Mouse (Mus musculus) midbrain, embryonic 12.5 days (tissue): ENCODE results near the gene Serp2. TPM values are rescaled to one million over a fixed set of nuclear protein-coding genes. Genes with fewer than 3 reads are reported as not detected.

ENCODE experiments used
- ATAC-seq: fragments of 200-750 bp; cut with Nextera tagmentation; 2 replicates; pipeline ENCODE4 v1.8.0; 2017; ENCODE audit warnings: low read depth, moderate TSS enrichment, moderate library complexity; ENCODE audit not compliant: low FRiP score
- H3K27ac ChIP-seq: fragments of 300-500 bp; sonication (generic); replicated peaks from 2 replicates; pipeline ENCODE4 v1.5.1; 2016; ENCODE audit warnings: mild to moderate bottlenecking
- H3K27me3 ChIP-seq: fragments of 300-500 bp; sonication (generic); 2 replicates; pipeline ENCODE4 v1.6.1; 2016; ENCODE audit warnings: mild to moderate bottlenecking
- H3K36me3 ChIP-seq: fragments of 300-500 bp; sonication (generic); 2 replicates; pipeline ENCODE4 v1.6.1; 2016
- H3K4me1 ChIP-seq: fragments of 300-500 bp; sonication (generic); 2 replicates; pipeline ENCODE4 v1.6.1; 2016
- H3K4me2 ChIP-seq: fragments of 300-500 bp; sonication (generic); replicated peaks from 2 replicates; pipeline ENCODE4 v1.6.1; 2016; ENCODE audit warnings: mild to moderate bottlenecking, moderate library complexity
- H3K4me3 ChIP-seq: fragments of 300-500 bp; sonication (generic); 2 replicates; pipeline ENCODE4 v1.5.1; 2016; ENCODE audit warnings: mild to moderate bottlenecking
- H3K9ac ChIP-seq: fragments of 300-500 bp; sonication (generic); replicated peaks from 2 replicates; pipeline ENCODE4 v1.6.1; 2016; ENCODE audit warnings: mild to moderate bottlenecking, moderate library complexity
- H3K9me3 ChIP-seq: fragments of 300-500 bp; sonication (generic); 2 replicates; pipeline ENCODE4 v1.6.1; 2016; ENCODE audit warnings: mild to moderate bottlenecking
- WGBS: fragments of 180-500 bp; shearing (Covaris S2); methylation state at CpG from one replicate; pipeline ENCODE4 v1.1.7; 2016; 5-methylcytosine and 5-hydroxymethylcytosine counted together
- polyA plus RNA-seq: library from polyadenylated mRNA; unstranded; fragments of >200 nt; fragmentation: Nextera tagmentation; extraction: Ambion mirVana; gene quantifications from 2 replicates; pipeline ENCODE4 v1.2.1, GENCODE M21; 2016

Gene Serp2
- polyA plus RNA-seq, 1 experiment from 2014 or later, result 52.7 TPM

DNA sequence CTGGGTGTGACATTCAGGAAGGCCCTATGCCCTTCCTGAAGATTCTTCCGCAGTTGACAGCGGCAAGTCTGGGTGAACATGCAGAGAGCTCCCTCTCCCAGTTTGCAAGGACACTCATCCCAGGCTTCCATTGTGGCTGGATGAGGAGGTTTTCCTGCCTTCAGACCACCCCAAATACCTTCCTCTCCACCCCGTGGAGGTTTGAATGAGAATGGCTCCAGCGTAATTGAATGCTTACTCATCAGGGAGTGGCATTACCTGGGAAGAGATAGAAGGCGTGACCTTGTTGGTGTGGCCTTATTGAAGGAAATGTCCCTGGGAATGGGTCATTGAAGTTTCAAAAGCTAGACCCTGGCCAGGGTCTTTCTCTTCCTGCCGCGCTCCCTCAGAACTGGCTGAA, 41.1 kb downstream of the Serp2 start:
- no peak for ATAC-seq
- peaks cover 23% of the 10 kb centered on the region for H3K4me1 ChIP-seq

DNA sequence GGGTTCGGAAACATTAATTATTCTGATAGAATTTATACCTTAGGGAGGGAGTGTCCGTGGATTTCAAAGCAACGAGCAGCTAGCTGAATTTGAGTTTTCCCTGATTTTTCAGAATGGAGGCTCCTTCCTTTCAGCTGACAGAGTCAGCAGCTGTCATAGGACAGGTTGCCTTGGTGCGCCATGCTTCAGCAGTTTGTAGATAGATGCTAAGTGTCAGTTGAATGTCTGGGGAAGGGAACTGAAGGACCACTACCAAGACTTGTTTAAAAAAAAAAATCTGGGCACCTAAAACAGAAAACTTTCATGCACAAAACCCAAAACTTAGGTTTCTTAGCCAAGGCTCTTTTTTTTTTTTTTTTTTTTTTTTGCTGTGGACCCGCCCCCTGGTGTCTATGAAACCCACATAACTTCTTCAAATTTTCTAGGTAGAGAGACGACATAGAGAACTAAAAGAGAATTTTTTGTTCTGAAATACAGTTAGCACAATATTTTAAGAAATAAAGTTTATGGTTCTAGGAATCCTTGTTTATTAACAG, 42.6 kb downstream of the Serp2 start:
- H3K27ac ChIP-seq, result no peak overlapping the region
- no peak overlapping the region for H3K4me3 ChIP-seq
- H3K36me3 ChIP-seq, result peaks cover 10% of the 10 kb centered on the region; the same call in 1 of the 2 replicates
- peak overlapping the region; percentile 36 for H3K4me2 ChIP-seq
- 21% methylated on average over 6 of the region's 6 CpGs for WGBS
- H3K27me3 ChIP-seq, result peaks cover 39% of the 10 kb centered on the region
- H3K9ac ChIP-seq, result no peak overlapping the region
- H3K9me3 ChIP-seq, result no peaks in the 10 kb centered on the region
- H3K4me1 ChIP-seq, result peaks cover 23% of the 10 kb centered on the region
- ATAC-seq, result no peak

More for the DNA sequence above, 41.1 kb downstream of the Serp2 start:
- Histone ChIP-seq H3K9me3 (no peaks in the 10 kb centered on the region), H3K4me2 (no peak overlapping the region), H3K4me3 (no peak overlapping the region), H3K36me3 (no peaks in the 10 kb centered on the region), H3K9ac (no peak overlapping the region), H3K27ac (no peak overlapping the region), H3K27me3 (peaks cover 43% of the 10 kb centered on the region)
- WGBS, result 52% methylated on average over 7 of the region's 7 CpGs

DNA sequence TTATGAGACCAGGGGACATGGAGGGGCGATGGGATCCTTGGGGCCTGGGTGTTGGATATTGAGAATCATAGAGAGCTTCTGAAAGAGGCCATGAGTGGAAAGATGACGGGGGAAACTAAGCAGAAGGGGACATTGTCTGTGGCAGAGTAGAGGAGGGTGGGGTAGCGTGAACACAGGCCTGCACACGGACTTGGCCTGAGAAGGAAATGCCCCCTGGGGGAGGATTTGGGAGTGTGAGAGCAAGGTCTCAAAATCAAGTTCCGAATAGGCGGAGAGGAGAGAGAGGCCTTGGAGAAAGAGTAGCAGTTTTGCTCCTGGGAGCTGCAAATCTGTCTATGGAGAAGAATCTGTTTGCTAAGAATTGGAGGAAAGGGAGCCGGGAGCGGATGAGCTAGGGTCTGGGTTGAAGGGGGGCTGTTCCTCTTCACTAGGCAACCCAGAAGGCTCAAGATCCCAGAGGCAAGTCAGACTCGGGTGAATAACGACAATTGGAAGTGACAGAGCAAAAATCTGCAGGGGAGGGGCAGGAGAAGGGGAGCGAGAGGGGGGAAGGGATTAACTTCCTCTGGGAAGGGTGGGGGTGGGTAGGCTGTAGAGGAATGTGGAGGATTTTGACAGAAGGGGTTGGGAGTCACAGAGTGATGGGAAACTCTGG, 43.2 kb downstream of the Serp2 start:
- Histone ChIP-seq H3K9ac (0 out of 2 replicates have a peak overlapping the region, but pooled peaks have one; percentile 39), H3K27me3 (peaks cover 38% of the 10 kb centered on the region)

DNA sequence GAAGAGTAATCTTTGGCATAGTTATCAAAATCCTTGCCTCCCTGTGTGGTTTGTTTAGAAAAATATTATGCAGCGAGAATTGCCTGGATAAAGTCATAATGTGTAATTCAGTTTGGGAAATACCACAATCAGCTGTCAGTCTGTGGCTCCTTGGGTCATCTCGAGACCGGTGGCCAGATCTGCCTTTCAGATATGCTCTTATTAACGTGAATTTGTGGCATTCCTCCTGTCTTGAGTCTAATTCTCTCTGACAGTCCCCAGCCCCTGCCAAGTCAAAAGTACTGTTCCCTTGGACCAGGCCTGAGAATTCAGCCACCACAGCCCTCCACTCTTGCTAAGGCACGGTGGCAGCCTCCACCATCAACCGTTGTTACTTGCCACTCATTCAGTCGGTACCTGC, 44.7 kb downstream of the Serp2 start:
- no peaks in the 10 kb centered on the region for H3K9me3 ChIP-seq
- peaks cover 23% of the 10 kb centered on the region for H3K27me3 ChIP-seq
- H3K4me1 ChIP-seq, result peaks cover 36% of the 10 kb centered on the region
- H3K36me3 ChIP-seq, result peaks cover 23% of the 10 kb centered on the region
- no peak overlapping the region for H3K9ac ChIP-seq
- WGBS, result 82% methylated on average over 7 of the region's 7 CpGs
- H3K4me2 ChIP-seq, result no peak overlapping the region
- no peak overlapping the region for H3K27ac ChIP-seq
- no peak for ATAC-seq
- no peak overlapping the region for H3K4me3 ChIP-seq

More for the DNA sequence above, 43.2 kb downstream of the Serp2 start:
- Histone ChIP-seq H3K27ac (peak overlapping the region; percentile 35; the same call in 1 of the 2 replicates), H3K4me3 (no peak overlapping the region), H3K4me2 (peak overlapping the region; percentile 36), H3K36me3 (peaks cover 11% of the 10 kb centered on the region; the same call in 1 of the 2 replicates), H3K9me3 (no peaks in the 10 kb centered on the region), H3K4me1 (peaks cover 23% of the 10 kb centered on the region)
- WGBS, result 11% methylated on average over 11 of the region's 11 CpGs
- ATAC-seq, result peak; percentile 74

DNA sequence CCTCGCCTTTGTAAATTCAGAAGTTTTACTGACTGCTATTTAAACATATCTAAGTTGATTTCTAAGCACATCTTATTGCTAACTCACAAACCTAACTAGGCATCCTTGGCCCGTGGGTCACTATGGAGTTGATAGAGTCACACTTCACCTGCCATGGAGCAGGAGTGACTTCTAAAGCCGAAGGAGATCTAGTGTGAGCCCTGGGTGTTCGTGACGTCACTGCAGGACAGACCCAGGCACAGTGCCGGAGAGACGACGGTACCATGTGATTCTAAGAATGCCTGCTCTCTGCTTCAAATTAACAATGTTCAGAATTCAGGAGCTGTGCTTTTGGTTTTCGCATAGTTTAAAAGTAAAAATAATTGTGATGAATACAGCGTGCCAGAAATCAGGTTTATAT, 48.0 kb downstream of the Serp2 start:
- H3K27me3 ChIP-seq, result peaks cover 6% of the 10 kb centered on the region; the same call in 1 of the 2 replicates
- H3K36me3 ChIP-seq, result peaks cover 29% of the 10 kb centered on the region
- peaks cover 35% of the 10 kb centered on the region for H3K4me1 ChIP-seq
- no peak overlapping the region for H3K9ac ChIP-seq
- ATAC-seq, result no peak
- H3K27ac ChIP-seq, result no peak overlapping the region
- 79% methylated on average over 10 of the region's 10 CpGs for WGBS
- H3K9me3 ChIP-seq, result no peaks in the 10 kb centered on the region
- no peak overlapping the region for H3K4me2 ChIP-seq
- H3K4me3 ChIP-seq, result no peak overlapping the region

DNA sequence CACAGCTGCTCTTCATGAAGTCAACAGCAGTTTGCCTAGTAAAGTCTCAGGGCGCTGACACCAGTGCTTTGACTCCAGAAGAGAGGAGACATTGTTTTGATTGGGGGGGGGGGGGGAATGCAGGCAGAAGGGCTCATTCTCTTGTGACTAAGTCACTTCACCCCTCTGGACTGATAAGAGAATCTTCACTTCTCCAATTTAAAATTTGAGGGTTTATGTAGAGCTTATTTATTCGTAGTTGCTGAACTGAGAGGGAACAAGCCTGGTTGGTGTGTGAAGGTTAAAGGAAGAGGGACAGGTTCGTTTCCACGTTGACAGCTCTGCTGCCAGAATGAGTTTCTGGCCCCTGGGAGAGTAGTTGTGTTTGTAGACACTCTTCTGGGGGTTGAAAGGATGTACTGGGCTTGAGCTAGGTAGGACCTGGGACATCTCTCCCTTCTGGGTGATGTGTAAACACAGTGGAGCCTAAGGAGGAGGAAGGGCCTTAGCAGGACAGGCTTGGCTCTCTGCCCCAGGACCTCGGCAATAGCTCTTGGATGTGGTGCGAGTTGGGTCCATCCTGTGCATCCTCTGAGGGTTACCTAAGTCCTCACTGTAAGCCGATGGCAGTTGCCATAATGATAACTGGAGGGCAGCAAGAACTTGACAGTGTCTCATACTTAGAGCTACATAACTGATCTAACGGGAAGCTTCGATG, 48.7 kb downstream of the Serp2 start:
- Histone ChIP-seq H3K27ac (0 out of 2 replicates have a peak overlapping the region, but pooled peaks have one; percentile 8), H3K36me3 (peaks cover 29% of the 10 kb centered on the region), H3K4me1 (peaks cover 33% of the 10 kb centered on the region), H3K27me3 (peaks cover 6% of the 10 kb centered on the region; the same call in 1 of the 2 replicates), H3K9me3 (no peaks in the 10 kb centered on the region), H3K4me2 (peak overlapping the region; percentile 88), H3K9ac (no peak overlapping the region), H3K4me3 (0 out of 2 replicates have a peak overlapping the region, but pooled peaks have one; percentile 76)
- no peak for ATAC-seq
- WGBS, result 88% methylated on average over 9 of the region's 9 CpGs

DNA sequence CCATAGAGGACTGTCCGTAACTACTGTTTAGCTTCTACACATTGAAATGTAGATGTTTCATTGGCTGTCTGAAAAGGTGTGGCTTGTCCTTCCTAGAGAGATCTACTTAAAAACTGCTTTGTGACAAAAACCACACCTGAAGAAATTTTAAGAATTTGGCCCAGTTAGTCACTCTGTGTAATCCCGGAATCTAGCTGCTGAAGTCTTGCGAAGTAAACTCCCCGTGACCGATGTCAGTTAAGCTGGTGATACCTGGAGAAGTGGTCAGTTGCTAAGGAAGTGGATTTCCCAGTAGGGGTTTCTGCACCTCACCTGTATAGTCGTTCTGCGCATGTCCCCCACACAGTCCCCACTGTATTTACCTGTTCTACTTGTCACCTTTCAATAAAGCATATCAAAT, 49.3 kb downstream of the Serp2 start:
- 91% methylated on average over 7 of the region's 7 CpGs for WGBS
- no peak overlapping the region for H3K9ac ChIP-seq
- peak overlapping the region; percentile 88 for H3K4me2 ChIP-seq
- H3K9me3 ChIP-seq, result no peaks in the 10 kb centered on the region
- no peak for ATAC-seq
- H3K4me3 ChIP-seq, result peak overlapping the region; percentile 76
- H3K27ac ChIP-seq, result no peak overlapping the region
- H3K36me3 ChIP-seq, result peaks cover 29% of the 10 kb centered on the region
- peaks cover 29% of the 10 kb centered on the region for H3K4me1 ChIP-seq
- H3K27me3 ChIP-seq, result peaks cover under 1% of the 10 kb centered on the region; the same call in 1 of the 2 replicates

DNA sequence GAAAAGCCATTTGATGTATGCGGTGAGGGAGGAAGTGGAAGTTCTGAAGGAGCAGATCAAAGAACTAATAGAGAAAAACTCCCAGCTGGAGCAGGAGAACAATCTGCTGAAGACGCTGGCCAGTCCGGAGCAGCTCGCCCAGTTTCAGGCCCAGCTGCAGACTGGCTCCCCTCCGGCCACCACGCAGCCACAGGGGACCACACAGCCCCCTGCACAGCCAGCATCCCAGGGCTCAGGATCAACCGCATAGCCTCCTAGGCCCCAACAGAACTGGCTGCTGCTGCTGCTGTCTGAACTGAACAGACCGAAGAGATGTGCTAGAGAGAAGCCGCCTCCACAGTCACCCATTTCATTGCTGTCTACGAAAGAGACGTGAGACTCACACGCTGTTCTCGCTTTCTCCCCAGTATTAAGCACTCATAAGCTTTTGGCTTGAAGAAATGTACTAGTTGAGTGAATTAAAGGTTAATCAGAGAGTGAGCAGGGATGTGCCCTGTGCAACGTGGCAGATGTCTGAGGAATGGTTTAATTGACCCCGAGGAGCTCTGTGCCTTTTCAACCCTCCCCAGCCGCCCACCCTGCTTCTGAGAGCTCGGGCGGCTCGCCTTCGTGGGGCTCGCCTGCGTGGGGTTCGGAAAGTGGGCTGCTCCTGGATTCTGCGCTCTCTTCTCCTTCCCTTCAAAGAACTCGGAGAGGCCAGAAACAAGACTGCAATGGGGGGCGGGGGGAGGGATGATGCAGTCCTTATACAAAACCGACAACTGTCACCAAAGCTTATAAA, 50.1 kb downstream of the Serp2 start:
- H3K4me3 ChIP-seq, result peak overlapping the region; percentile 76
- 49% methylated on average over 27 of the region's 27 CpGs for WGBS
- peak overlapping the region; percentile 100 for H3K27ac ChIP-seq
- H3K36me3 ChIP-seq, result peaks cover 29% of the 10 kb centered on the region
- H3K9me3 ChIP-seq, result no peaks in the 10 kb centered on the region
- peak overlapping the region; percentile 88 for H3K4me2 ChIP-seq
- H3K9ac ChIP-seq, result peak overlapping the region; percentile 96
- no peaks in the 10 kb centered on the region for H3K27me3 ChIP-seq
- peaks cover 29% of the 10 kb centered on the region for H3K4me1 ChIP-seq
- 0 out of 2 replicates have a peak, but pooled peaks have one; percentile 6 for ATAC-seq

DNA sequence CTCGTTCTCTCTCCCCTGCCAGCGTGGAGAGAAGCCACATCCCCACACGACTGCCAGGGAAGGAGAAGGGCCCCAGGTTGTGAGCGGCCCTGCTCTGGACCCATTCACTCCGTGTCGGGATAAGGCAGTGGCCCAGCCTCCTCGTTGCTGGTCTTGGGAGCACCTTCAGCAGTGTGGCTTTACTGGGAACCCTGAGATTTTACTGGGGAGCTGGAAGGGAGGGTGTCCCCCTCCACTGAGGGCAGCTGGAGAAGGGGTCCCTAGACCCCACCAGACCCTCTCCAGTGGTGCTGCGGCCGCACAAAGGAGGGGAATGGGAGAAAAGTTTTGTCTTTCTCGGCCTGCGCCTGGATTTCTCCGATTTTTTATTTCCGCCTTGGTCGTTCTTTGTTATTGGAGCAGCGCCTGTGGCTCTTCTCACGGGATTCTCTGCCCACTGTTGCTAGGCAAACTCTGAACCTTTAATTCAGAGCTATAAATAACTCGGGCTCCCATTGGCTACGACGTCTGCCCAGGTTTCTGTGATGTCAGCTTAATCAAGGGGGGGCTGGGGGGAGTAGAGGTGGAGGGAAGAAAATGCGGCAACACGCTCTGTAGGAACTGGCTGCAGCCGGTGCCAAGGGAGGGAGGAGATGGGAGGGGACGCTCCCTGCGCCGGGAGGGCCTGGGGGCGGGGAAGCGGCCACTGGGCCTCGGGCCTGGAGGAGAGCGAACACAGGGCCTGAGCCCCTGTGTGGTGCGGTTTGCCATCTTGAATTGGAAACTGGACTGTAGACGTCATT, 51.1 kb downstream of the Serp2 start:
- H3K9me3 ChIP-seq, result no peaks in the 10 kb centered on the region
- no peaks in the 10 kb centered on the region for H3K27me3 ChIP-seq
- peak; percentile 86 for ATAC-seq
- WGBS, result under 1% methylated on average over 30 of the region's 31 CpGs
- peak overlapping the region; percentile 100 for H3K27ac ChIP-seq
- peak overlapping the region; percentile 76 for H3K4me3 ChIP-seq
- peak overlapping the region; percentile 88 for H3K4me2 ChIP-seq
- peaks cover 29% of the 10 kb centered on the region for H3K36me3 ChIP-seq
- peak overlapping the region; percentile 96 for H3K9ac ChIP-seq
- H3K4me1 ChIP-seq, result peaks cover 29% of the 10 kb centered on the region

DNA sequence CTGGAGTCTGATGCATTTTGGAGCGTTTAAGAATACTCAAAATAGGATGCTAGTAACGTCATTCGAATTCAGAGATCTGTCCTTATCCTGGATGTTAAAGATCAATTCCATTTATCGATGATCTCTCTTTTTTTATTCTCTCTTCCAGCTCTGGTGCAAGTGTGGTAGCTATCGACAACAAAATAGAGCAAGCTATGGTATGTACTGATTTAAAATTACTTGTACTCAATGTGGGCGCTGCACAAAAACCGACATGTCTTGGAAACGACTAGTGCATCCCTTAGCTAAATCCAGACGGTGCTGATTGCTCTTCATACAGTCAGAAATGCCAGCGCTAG, 51.6 kb downstream of the Serp2 start:
- Histone ChIP-seq H3K27ac (peak overlapping the region; percentile 100), H3K4me1 (peaks cover 29% of the 10 kb centered on the region), H3K9me3 (no peaks in the 10 kb centered on the region), H3K4me3 (peak overlapping the region; percentile 76), H3K27me3 (no peaks in the 10 kb centered on the region), H3K4me2 (peak overlapping the region; percentile 88), H3K36me3 (peaks cover 27% of the 10 kb centered on the region), H3K9ac (peak overlapping the region; percentile 96)
- WGBS, result under 1% methylated on average over 10 of the region's 10 CpGs
- ATAC-seq, result no peak

DNA sequence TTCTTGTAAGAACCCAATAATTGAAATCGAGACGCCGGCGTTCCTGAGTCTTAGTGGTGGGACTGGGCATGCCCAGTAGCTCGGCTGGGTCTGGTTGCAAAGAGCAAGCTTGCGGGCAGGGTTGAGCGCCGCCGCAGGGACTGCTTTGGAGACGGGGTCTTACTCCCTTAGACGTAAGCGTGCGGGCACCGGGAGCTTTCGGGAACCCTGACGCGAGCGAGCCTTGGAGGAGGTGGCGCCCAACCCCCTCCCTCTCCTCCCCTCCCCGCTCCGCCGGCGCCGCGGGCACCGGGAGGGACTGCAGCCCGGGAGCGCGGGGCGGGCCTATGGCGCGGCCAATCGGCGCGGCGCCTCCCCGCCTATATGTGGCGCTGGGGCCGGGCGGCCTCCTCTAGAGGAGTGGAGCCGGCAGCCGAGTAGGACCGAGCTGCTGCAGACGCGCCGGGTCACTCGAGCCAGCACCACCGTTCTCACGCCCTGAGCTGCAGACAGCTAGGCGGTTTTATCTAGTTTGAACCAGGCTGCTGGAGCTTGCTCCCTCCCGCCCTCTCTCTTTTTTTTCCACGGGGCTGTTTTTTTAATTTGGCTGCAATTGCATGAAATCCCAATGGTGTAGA, 52.5 kb downstream of the Serp2 start:
- ATAC-seq, result peak; percentile 92
- Histone ChIP-seq H3K4me3 (peak overlapping the region; percentile 76), H3K4me1 (peaks cover 29% of the 10 kb centered on the region), H3K36me3 (peaks cover 21% of the 10 kb centered on the region), H3K27ac (peak overlapping the region; percentile 100), H3K9me3 (no peaks in the 10 kb centered on the region), H3K27me3 (no peaks in the 10 kb centered on the region), H3K4me2 (peak overlapping the region; percentile 88), H3K9ac (peak overlapping the region; percentile 96)
- under 1% methylated on average over 52 of the region's 52 CpGs for WGBS
